Mouse (Mus musculus): ENCODE data around the gene Tcam1.

Gene Tcam1

DNA sequence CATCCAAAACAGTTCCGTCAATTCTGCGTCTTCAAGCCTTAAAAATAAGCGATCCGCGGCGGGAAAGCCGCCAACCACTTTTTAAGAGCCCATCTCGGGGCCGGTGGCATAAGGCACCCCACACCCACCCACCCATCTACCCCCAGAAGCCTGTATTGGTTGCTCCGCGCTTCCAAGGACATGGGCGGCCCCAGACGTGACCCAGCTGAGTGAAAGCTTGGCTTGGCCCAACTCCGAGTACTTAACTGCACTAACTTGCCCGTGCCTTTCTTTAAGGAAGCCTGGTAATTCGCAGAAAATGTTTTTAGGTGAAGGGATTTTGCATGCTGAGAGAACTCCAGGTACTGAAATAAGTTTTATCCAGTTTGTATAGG is 3.2 kb upstream of the Tcam1 start:
- no peak for DNase-seq (ENCODE audit: low spot score in 2 of 2)

- DNase-seq (ENCODE audit: low spot score in 2 of 2): no peak
These were observed 2.7 kb upstream of the Tcam1 start for GRCm38 (mm10) chr11:106273811-106274210.

GRCm38 (mm10) chr11:106274374-106274773 is 2.1 kb upstream of the Tcam1 start:
- DNase-seq (ENCODE audit: low spot score in 2 of 2): no peak

DNA sequence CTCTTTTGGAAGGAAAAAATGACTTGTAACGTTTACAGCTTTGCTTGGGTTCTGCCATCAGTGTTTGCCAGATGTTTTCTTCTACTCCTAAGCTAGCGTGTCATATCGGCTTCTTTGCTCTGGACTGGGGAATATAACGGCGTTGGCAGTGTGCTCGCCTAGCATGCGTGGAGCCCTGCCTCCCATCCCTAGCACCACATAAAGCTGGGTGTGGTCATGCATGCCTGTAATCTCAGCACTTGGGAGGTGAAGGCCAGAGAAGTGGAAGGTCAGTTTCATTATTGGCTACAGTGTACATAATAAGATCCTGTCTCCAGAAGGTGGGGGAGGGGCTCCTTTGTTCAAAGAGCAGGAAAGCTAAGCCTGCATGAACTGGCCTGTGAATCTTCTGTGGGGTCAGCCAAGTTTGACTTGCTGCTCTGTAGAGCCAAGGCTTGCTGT is 1.5 kb upstream of the Tcam1 start:
- DNase-seq (ENCODE audit: low spot score in 2 of 2): no peak

DNA sequence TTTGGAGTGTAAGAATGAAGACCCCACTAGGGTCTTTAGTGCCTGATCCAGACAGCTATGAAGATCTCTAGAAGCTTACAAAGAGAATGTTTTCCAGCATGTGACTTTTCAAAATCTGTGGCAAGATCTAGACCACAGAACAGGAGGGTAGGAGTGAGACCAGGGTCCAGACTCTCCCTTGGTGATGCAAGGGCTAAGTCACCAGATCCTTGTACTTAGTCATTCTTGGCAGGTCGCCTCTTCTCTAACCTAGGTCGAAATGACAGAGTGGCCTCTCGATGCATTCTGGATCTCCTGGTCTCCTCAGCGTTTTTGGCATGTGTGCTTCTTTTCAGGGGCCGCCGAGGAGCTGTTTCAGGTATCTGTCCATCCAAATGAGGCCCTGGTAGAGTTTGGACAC is 6.0 kb downstream of the Tcam1 start:
- no peak for DNase-seq (ENCODE audit: low spot score in 2 of 2)

GRCm38 (mm10) chr11:106283371-106283770 is 6.9 kb downstream of the Tcam1 start:
- DNase-seq (ENCODE audit: low spot score in 2 of 2): no peak

DNA sequence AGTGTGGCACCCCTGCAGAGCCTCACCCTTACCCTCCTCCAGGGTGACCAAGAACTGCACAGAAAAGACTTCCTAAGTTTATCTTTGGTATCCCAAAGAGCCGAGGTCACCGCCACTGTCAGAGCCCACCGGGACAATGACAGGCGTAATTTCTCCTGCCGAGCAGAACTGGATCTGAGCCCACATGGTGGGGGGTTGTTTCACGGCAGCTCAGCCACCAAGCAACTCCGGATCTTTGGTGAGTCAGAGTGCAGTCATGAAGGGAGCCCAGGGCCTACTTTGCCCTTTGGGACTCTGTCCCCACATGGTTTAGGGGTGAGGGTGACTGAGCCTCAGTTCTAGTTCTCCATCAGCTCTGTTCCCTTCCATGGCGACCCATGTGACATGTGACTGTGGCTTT is 7.7 kb downstream of the Tcam1 start:
- no peak for DNase-seq (ENCODE audit: low spot score in 2 of 2)

DNA sequence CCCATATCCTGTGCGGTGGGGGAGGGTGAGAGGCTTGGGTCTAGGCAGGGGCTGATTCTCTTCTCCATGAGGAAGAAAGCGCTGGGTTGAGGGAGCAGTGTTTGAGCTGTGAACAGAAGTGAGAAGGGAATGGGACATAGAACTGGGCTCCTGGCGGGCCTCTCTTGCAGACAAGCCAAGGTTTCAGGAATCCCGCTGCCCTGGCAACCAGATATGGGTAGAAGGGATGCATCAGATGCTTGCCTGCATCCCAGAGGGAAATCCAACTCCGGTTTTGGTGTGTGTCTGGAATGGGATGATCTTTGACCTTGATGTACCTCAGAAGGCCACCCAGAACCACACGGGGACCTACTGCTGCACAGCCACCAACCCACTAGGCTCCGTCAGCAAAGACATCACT is 9.7 kb downstream of the Tcam1 start:
- no peak for DNase-seq (ENCODE audit: low spot score in 2 of 2)

DNA sequence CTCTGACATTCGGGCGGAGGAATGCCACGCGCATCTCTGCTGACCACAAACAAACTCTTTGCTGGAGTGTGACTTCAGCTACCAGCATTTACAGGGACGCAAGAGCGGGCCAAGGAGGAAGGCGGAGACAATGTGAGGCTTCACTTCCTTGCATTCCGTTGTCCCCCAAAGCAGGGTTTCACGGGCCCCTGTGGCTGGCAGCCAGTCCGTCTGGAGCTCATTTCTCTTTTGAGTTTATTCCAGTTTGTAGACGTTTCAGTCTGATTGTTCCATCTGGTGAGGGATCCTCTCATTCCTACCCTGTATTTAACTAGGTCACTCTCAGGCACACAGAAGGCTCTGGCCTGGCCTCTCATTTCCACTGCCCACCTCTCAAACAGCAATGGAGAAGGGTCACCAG is 10.5 kb downstream of the Tcam1 start:
- no peak for DNase-seq (ENCODE audit: low spot score in 2 of 2)

GRCm38 (mm10) chr11:106289369-106289768 is 12.9 kb downstream of the Tcam1 start:
- no peak for DNase-seq (ENCODE audit: low spot score in 2 of 2)

DNA sequence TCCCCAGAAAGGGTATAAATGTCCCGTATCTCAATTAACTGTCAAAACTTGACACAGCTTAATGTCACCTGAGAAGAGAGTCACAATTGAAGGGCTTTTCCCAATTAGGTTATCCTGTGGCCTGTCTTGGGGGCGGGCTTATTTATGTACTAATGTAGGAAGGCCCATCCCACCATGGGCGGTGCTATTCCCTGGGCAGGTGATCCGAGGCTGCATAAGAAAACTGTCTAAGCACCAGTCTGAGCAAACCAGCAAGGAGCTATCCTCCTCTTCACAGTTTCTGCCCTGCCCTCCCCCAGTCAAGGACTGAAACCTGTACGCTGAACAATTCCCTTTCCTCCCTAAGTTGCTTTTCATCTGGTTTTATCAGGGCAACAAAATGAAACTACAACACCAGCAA is 13.9 kb downstream of the Tcam1 start:
- no peak for DNase-seq (ENCODE audit: low spot score in 2 of 2)

DNA sequence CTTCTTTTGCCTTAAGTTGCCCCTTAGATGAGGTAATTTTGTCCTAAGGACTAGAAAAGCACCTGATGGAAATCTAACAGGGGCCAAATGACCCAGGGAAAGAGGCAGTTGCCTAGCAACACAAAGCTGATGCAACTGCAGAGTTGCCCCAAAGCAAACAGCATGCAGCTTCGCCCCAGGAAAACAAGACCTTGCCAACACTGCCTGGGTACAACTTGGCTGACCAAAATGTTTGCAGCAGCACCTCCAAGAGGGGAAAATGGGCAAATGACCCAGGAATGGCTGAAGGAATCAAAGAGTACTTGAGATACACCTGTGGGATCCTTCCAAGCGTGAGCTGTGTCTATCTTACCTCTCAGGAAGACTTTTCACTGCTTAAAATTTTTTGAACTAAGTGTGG is 15.4 kb downstream of the Tcam1 start:
- DNase-seq (ENCODE audit: low spot score in 2 of 2): no peak

- DNase-seq (ENCODE audit: low spot score in 2 of 2): no peak
These were observed 25.3 kb downstream of the Tcam1 start, which contains the start of gene Gh for GRCm38 (mm10) chr11:106301765-106302164. Gh (minus strand) TSS chr11:106301865.

DNA sequence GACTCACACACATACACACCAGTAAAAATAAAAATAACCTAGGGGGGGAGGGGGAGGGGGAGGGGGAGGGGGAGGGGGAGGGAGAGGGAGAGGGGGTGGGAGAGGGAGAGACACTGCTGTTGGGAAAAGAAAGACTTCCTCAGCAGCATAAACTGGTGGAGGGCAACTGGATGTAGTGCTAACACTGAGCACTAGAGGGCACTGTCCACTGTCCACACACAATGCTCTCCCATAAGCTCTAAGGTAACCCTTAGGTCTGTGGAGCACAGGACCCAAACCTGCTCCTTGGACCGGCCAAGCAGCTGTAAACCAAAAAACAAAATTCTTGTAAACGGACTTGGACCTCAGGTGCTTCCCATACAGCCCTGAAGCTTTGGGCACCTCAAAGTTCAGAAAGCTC is 26.2 kb downstream of the Tcam1 start:
- no peak for DNase-seq (ENCODE audit: low spot score in 2 of 2)

GRCm38 (mm10) chr11:106305348-106306064 is 29.0 kb downstream of the Tcam1 start:
- no peak for DNase-seq (ENCODE audit: low spot score in 2 of 2)

DNA sequence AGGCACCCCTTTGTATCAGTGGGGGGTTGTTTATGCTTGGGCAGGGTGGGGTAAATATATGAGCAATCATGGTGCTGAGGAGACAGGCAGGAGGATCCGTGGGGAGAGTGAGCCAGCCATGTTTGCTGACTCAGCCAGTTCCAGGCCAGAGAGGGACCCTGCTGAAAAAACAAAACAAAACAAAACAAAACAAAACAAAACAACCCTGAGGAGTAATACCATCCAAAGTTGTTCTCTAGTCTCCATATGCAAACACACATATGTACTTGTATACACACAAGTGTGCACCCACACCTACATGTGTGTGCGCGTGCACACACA is 29.6 kb downstream of the Tcam1 start:
- no peak for DNase-seq (ENCODE audit: low spot score in 2 of 2)

DNA sequence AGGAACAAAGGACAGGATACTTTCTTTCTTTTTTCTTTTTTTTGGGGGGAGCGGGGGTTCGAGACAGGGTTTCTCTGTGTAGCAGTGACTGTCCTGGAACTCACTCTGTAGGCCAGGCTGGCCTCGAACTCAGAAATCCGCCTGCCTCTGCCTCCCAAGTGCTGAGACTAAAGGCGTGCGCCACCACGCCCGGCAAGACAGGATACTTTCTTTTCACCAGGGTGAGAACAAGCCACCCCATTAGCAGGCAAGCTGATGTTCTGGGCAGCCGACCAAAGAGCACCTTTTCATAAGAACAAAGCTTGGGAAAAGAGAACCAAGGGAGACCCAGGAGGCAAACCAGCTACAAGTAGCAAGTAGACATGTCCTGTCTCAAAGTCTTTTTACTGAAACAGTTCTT is 30.3 kb downstream of the Tcam1 start:
- no peak for DNase-seq (ENCODE audit: low spot score in 2 of 2)

GRCm38 (mm10) chr11:106307432-106307831 is 31.0 kb downstream of the Tcam1 start:
- DNase-seq (ENCODE audit: low spot score in 2 of 2): no peak

DNA sequence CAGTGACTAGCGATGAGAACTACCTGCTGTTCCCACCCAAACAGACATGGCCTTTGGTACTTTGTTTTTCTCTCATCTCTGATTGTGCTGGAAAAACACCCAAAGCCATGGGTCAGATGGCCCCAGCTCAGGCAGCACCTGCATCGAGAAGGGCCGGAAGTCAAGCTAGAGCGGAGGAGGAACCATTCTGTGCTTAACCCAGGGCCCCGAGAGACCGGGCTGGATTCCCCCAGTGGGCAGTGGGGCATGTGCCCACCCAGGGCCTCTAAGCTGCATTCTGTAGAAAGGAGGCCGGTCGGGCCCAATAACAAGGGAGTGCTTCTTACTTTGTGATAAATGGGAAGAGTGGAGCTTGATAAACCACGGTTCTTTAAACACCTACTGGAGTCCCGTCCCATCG is 31.7 kb downstream of the Tcam1 start:
- DNase-seq (ENCODE audit: low spot score in 2 of 2): no peak

DNA sequence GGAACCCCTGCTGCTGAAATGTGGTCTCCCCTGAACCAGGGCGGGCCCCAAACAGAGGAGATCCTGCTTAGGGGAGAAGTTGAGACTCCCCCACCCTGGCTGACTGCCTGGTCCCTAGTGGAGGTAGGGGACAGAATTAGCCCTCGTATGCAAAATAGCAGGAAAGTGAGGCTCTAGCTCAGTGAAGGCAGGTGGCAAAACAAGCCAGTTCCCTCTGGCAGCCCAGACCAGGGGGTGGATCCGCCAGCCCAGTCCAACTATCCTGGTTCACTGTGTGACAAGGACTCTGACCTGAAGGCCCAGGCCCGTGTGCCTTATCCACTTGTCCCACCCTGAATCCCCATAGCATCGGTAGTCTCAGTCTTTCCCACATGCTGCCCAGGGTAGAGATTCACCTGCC is 33.7 kb downstream of the Tcam1 start:
- DNase-seq (ENCODE audit: low spot score in 2 of 2): no peak

- DNase-seq (ENCODE audit: low spot score in 2 of 2): no peak
These were observed 37.1 kb downstream of the Tcam1 start for GRCm38 (mm10) chr11:106313533-106313932.

GRCm38 (mm10) chr11:106314333-106314812 is 37.9 kb downstream of the Tcam1 start, which contains the start of gene Cd79b:
Cd79b (minus strand) TSS chr11:106314762.
- DNase-seq (ENCODE audit: low spot score in 2 of 2): no peak

DNA sequence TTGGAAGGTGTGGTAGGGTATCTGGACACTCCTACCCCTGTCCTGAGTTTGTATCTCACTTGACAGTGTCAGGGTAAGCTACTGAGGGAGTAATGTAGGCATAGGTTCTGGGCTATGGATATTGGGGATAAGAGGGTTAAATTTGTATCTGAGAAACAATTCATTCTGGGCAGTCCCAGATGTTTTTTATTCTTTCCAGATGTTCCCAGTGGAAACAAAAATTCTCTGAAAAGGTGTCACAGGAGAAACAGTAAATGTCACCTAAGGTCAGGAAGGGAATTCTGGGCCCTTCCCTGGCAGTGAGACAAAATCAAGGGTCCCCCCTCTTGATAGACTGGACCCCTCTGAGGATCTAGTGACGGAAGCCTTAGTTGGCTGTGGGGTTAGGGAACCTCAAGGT is 39.9 kb downstream of the Tcam1 start:
- no peak for DNase-seq (ENCODE audit: low spot score in 2 of 2)

GRCm38 (mm10) chr11:106317801-106318200 is 41.3 kb downstream of the Tcam1 start:
- DNase-seq (ENCODE audit: low spot score in 2 of 2): no peak

All from frontal cortex, postnatal 14 days (tissue).